Mouse (Mus musculus) left cerebral cortex, postnatal 36 days (tissue): Measurements from ENCODE around the gene Fev. TPM values are rescaled to one million over a fixed set of nuclear protein-coding genes. Genes with fewer than 3 reads are reported as not detected.

Experiments used
- DNase-seq, 2 experiments: peaks; one replicate each; pipeline ENCODE4 v3.0.0; 2021 to 2022; ENCODE audit warnings: low spot score in 2 of 2, mixed read lengths in 1 of 2
- intact Hi-C: fragments of 180-260 bp; cut with DNase I; formaldehyde crosslinking; loops from one replicate; pipeline ENCODE4 v1.15.1; 2025
- total RNA-seq, 2 experiments: library from RNA; stranded (reverse); gene quantifications; 2 replicates each; pipeline ENCODE4 v1.2.3; 2021

Fev gene
- total RNA-seq, result not detected

DNA sequence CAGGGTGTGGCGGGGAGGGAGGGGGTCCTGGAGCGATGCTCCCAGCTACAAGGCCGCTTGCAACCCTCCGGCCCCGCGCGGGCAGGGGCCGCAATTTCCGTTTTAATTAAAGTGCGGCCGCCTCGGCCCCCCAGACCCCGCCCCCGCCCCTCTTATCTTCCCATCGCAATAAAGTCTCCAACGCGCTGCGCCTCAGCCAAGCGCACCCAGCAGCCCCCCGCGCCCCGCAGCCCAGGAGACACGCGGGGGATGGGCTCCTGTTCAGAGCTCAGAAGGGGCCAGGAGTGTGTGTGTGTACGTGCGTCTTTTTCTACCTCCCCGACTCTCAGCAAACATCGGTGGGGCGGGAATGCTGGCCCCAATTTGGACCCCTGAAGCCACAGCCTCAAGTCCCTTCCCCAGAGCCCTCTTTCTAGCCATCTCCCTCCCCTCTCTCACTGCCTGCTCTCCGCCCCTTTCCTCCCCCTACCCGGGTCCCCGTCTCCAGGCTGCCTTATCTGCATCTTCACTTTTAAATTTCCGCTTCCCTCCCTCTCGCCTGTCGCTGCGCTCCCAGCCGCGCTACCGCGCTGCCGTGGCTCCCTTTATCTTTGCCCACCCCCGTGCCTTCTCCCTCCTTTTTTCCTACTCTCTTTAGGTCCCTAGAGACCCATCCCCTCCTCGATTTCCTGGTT is at the start of gene Fev:
Gene Fev (minus strand): TSS at position 51 of the 674 bp plus-strand sequence.
- intact Hi-C loops, result no loop called here
- DNase-seq, result no peak

DNA sequence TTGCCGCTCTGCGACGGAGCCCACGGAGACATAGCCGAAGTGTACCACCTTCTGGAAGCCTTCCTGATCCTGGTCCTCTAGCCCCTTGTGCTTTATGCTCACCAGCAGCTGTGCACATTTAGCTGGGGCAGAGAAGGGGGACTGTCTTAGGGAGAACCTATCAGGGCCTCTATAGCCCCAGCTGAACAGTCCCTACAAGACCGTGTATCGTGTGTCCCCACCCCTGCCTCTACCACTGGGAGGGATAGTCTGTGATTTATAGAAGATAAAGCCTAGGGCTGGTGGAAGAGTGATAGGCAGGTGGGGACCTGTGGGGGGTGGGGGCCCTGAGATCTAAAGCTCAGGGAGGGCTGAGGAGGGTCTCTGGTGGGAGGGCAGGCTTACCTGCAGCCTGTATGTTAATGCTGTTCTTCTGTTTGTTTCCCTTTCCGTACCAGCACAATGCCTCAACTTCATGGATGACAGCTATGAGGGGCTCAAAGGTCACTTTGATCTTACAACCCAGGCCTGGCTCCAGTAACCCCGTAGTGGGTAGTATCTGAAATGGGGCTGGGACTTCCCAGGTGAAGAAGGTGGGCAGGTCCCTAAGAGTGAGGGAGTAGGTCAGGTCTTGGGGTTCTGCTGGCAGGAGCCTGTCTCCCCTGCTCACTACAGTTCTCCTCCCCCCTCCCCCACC is 42.5 kb upstream of the Fev start:
- intact Hi-C loops, result no loop called here
- no peak for DNase-seq

DNA sequence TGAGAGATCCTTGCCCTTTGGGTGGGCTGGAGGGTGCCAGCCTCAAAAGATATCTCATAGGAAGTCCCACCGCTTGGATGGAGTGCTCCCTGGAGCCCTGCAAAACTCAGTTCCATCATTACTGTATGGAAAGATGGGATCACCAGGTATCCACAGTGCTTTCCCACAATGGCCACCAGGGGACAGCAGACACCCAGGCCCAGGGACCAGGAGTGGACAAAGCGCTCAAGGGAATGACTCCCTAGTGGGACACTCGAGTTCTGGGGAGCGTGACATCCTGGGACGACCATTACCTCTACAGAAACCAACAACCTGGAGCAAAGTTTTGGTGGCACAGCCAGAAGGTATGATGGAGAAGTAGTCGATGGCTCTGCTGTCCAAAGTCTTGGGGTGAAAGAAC is 41.5 kb upstream of the Fev start:
- DNase-seq, result peak in 1 of 2 experiments; percentile 29
- intact Hi-C loops, result no loop called here

DNA sequence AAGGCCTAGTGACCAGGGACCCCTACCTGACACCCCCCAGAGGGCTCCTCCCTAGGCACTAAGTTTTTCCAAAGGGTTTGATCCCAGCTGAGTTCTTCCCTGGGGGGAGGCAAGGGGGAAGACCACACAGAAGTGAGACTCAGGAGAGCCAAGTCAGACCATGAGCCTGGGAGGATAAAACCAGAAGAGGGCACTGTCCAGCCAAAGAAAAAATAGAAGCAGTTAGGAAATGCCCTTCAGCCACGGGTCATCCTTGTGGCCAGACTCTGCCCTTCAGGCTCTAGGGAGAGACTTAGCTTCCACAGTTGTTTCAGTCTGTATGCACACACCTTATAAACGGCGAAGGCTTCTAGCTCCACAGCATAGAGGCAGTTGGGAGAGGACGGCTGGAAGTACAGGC is 39.2 kb upstream of the Fev start:
- intact Hi-C loops, result no loop called here
- DNase-seq, result no peak

DNA sequence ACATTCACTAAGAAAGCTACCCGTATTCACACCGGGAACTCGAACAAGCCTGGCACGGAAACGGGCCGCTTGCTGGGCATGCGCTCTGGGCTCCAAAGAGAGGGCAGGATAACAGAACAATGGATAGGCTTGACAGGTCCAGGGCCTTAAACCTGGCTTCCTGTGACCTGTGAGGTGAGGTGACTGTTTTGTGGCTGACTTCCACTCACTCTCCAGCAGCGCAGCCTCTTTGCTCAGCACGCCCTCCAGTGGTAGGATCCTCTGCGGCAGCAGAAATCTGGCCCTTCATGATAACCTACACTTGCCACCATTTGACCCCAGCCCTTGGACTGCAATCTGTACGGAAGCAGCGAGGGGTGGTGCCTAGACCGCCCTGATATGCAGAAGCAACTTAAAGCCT is 30.5 kb upstream of the Fev start:
- no peak for DNase-seq
- intact Hi-C loops, result no loop called here

DNA sequence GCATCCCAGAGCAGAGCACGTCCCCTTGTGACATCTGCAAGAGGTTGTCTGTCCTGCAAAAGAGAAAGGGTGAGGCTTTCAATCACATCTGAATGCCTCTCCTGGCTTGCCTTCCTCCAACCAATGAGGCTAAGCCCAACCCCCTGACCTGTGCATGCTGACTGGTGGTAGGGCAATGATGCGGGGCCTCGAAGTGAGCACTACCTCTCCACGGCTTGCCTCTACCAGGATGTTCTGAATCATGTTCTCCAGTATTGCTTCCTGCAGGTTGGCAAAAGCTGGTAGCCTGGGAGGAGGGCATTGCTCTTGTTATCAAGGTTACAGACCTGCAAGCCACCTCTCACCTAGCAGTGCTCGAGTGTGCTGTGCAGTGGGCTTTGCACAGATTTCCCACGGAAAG is 17.0 kb upstream of the Fev start:
- intact Hi-C loops, result no loop called here
- DNase-seq, result no peak

DNA sequence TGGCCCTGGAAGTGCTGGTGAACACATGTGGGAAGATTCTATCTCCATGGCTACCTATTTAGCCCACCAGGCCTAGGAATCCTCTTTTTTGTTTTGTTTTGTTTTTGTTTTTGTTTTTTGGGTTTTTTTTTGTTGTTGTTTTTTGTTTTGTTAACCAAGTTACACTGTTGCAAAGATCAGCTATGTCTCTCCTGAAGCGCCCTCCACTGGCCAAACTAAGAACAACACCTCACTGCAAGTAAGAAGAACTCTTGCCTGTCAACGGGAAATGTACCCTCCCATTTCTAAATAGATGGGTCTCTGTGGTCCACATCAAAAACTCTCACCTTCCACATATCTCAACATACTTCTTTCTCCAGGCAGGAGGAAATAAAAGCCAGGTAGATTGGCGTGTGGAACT is 16.5 kb upstream of the Fev start:
- intact Hi-C loops, result no loop called here
- DNase-seq, result peak in 1 of 2 experiments; percentile 43

DNA sequence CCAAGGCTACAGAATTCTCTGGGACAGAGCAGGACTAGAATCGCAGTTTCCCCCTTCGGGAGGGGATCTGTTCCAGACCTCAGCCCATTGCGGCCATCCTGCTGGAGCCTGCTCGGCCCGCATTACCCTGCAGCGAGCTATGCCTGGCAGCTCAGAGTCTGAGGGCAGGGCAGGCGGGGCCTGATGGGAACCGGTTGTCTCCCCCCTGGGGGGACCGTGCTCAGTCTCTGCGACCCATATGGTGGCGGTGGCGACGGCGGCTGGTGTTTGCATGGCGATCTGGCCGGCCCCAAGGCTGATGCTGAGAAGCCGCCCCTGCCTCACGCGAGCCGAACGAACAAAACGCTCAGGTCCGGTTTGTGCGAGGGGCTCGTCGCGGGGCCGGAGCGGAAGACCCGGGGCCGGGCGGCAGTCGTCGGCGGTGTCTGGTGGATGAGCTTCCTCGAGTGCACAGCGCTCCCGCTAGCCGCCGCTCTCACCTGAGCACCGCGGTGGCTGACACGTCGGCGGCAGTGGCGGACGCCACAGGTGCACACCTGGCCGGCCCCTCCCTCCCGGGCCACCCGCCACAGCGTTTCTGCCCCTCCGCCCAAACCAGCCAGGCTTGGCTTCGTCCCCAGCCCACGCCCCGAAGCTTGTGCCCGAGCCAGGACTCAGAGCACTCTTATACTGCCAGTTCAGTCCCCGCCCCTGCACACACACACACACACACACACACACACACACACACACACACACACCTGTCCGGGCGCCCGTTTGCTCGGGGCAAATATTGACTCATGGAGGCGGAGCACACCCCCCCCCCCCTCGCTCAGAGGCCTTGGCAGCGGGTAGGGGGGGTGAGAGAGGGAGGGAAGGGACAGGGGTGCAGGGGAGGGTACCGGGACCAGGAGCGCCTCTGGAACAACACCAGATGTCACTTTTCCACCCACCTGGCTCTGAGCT is 15.4 kb upstream of the Fev start:
- intact Hi-C loops, result no loop called here
- DNase-seq, result no peak

DNA sequence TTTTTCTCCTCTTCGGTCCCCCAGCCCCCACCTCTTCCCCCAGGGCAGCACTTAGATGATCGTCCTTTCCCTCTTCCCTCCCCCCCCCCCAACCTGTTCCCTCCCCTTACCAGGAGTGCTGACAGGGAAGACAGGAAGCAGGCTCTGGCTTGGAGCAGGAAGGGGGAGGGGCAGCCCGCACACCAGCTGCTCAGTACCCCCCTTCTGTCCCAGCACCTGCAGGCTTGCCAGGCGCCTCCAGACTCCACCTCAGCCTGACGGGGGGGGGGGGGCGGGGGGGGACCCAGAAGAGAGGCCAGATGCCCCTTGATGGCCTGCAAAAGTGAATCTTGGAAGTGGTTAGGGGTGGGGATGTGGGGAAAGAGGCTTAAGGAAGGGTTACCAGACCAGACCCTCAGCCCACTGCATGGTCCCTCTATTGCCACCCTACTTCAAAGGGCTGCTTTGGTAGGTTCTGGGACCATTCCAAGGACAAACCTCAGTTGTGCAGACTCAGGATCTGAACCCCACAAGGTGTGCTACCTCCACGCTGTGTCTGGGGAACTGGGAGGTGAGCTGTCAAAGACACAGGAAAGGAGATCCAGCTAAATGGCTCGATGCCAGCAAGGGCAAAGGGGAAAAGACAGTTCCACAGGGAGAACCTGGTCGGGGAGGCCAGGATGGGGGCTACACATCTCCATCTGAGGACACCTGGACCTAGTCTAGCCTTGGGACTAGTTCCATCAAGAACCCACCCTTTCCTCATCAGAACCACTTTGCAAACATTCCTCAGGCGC is 13.6 kb upstream of the Fev start:
- DNase-seq, result no peak
- intact Hi-C loops, result no loop called here

DNA sequence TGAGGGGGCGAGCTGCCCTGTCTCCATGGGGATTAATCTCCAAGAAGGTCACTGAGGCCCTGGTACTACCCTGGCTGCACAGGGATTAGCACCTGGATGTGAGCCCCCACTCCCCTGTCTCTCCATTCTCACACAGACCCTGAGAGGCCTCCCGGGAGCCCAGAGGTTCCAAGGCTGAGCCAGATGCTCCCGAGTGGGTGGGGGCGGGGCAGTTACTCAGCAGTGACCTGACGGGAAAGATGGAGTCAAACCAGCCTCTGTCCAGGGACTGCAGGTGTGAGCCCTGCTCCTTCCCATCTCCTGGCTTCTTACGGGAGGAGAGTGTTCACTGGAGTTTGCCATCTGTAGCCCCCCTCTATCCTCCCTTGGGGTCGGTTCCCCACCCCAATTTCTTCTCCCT is 12.8 kb upstream of the Fev start:
- intact Hi-C loops, result no loop called here
- DNase-seq, result no peak

DNA sequence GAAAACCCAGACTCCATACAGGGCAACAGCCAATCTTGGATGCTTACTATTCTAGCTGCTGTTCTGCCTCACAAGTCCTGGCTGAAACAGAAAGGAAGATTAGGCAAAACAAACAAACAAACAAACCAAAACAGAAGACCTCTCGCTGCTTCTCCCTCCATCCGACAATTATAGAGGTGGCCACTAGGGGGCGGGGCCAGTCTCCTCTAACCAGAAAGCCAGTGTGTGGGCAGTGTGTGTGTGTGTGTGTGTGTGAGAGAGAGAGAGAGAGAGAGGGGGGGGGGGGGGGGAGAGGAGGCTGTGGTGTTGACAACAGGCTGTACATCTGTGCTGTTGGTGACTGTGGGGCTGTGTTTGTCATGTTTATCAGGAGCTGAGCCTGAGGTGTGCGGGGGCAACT is 9.7 kb upstream of the Fev start:
- intact Hi-C loops, result no loop called here
- peak; percentile 47 to 68 for DNase-seq

DNA sequence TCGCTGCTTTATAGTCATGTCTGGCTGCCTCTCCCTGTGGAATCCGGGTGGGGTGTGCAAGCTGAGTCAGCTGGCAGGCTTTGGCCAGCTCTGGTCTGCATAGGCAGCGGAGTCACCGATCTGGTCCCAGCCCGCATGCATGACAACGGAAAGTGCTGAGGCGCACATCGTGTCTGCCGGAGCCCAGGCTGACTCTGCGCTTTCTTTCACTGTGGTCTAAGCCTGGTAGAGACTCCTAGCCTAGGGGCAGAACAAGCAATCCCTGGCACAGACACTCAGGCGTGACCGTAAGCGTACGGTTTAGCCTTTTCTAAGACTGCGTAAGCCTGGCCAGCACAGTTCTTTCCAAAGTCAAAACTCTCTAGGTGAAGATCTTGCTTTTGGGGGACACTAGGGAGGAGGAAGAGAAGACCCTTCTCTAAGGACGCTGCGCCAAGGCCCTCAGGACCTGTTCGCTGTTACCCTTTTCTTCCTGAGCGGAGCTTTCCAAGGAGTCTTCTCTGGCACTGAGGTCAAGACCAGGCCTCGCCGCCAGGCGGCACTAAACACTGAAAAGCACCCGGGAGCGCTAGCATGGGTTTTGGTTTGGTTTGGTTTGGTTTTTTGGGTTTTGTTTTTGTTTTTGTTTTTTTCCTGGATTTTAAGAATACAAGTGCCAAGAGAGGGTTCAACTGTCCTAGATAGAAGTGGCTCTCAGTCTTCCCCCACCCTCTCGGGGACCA is 8.1 kb upstream of the Fev start, which contains the start of gene Cryba2:
Gene Cryba2 (minus strand): TSS at position 10 of the 722 bp plus-strand sequence.
- intact Hi-C loops, result no loop called here
- DNase-seq, result peak in 1 of 2 experiments; percentile 33

DNA sequence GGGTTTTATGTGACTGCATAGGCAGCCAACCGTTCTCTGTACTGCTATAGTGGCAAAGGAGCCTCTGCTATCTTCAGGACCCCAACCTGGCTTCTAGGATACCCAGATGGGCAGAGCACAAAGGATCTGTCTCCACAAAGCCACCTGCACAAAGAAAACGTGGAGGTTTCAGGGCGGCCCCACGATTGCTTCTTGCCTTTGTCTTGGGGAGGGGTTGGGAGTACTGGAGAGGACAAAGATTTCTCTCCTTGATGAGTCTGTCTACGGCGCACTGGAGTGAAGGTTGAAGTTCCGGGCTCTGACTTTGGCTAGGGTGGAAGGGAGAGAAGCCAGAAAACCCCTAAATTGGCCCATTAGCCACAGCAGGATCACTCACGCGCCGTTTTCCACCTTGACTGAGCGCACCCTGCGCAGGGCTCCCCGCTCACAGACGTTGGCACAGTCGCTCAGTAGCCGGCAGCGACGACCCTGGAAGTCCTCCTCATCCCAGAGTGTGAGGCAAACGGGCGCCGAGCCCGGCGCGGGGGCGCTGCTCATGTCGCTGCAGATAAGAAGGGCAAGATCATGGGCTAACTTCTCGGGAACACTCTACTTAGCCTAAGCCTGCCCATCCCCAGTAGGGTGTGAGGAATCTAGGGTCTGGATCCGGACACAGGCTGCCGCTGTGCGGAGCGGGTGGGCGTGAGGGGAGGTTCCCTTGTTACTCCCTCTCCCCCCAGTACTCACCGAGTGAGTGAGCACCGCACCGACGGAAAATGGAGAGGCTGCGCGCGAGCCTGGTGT is 7.3 kb upstream of the Fev start:
- peak in 1 of 2 experiments; percentile 33 for DNase-seq
- intact Hi-C loops, result no loop called here

DNA sequence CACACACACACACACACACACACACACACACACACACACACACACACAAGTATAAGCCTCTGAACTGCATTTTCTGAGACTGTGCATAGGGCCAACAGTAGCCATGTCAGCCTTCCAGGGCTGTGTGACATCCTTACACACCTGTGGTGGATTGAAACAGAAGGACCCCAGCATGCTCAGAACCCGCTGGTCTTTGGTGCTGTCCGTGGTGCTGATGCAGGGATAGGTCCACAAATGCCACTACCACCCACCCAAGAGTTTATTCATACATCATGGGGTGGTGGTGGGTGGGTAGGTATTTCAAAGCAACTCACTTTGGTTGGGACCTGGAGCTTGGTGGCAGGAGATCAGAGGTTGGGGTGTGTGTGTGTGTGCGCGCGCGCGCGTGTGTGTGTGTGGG is 6.3 kb upstream of the Fev start:
- intact Hi-C loops, result no loop called here
- DNase-seq, result no peak

DNA sequence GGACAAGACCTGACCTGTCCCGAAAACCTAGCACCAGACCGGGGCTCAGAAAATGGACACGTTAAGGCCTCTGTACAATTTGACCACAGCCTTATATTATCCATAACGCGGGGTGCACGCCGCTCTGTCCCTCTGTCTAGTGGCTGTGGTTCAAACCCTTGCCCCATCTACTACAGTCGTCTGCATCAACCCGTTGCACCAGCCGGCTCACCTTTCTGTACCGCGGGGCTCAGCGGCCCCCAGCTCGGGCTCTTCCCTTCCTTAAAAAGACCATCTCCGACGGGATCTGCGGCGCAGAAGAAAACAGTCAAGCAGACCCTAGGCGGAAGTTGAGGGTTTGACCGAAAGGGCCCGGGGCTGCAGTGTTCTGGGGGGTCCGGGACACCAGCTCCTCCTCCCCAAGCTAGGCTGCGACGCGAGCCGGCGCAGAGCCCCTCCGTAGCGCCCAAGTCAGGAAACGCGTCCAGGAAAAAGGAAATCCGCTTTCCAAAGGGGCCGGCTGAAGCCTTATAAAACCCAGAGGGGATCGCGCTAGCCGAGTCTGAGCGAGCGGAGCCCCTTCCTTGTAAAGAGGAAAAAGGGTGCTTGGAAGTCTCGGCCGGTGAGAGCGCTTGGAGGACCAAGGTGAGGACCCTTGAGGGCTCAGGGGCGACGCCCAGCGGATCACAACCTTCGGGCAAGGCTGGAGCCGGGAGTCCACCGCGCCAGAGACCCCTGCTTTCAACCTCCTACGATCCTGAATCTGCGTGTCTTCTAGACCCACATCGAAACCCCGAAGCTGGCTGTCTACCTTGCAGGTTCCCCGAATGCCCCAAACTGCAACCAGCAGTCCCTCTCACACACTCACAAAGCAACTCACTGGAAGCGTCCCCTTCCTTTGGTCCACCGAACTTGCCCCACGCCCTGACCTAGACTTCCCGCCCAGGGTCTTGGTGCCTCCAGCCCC is 750 bp downstream of the Fev start:
- DNase-seq, result no peak
- intact Hi-C loops, result no loop called here

DNA sequence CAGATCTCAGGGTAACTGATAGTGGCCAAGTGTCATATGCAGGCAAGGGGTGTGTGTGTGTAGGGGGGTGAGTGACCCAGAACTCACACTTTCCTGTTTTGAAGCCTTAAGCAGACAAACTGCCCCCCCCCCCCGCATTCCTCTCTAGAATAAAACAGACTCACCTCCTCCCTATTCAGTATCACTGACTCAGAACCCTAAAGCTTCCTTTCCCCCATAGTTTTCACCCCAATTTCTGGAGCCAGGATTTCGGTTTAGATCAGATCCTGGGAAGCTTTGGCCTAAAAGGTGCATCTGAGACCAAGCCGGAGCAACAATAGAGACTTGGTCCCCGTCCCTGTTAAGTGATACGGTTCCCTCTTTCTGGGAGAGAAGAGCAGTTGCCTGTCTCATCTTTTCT is 1.8 kb downstream of the Fev start:
- DNase-seq, result no peak
- intact Hi-C loops, result loop anchor here (2.0 kb wide), 1 partner anchor 133 kb away; no protein-coding TSS in a partner anchor

DNA sequence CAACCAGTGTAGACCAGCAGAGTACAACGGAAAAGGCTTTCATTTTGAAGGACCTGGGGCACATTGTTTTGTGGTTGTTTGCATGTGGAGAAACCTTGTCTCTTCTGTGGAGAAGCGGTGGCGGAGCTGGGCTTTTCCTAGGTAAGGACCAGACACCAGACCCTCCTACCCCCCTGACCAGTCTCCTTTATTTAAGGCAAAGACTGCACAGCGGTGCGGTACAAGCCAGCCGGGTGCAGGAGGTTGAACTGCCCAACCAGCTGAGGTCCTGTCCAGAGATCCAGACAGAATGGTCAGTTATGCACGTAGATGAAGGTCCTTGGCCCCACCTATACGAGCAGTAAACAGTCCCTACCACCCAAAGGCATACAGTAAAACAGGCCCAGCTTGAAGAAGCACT is 2.4 kb downstream of the Fev start:
- intact Hi-C loops, result loop anchor here (2.0 kb wide), 1 partner anchor 134 kb away; no protein-coding TSS in a partner anchor
- no peak for DNase-seq
